Mouse (Mus musculus) kidney, adult 18-20 months (tissue): ENCODE data around the gene Fgr.

Experiments
- DNase-seq: peaks from one replicate; pipeline ENCODE4 v3.0.0; 2021

Gene Fgr

DNA sequence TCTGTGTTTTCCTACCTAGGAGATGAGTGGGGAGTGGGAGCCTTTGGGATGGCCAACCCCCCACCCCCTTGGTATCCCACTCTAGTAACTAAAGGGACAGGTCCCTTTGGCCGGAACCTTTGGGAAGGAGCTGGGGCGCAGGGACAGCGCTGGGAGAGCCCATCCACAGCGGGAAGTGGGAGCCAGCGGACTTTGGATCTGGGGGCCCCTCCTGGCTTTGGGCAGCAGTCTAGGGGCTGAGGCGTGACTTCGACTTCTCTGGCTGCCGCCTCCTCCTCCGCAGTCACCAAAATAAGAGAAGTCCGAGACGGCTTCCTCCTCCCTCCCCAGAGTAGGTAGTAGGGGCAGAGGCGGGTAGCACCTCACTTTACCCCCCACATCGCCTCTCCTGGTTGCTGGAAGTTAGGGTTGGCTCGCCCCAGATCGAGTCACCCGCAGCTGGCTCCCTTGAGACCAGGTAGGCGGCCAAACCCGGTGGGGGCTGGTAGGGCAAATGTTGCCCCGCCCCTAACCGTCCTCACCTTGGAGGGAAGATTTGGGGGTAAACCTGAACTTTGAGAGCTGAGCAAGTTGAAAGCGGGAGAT is at the start of gene Fgr:
TSS of gene Fgr (plus strand) at position 282 of the 585 bp plus-strand sequence.
- peak; percentile 29 for DNase-seq

DNA sequence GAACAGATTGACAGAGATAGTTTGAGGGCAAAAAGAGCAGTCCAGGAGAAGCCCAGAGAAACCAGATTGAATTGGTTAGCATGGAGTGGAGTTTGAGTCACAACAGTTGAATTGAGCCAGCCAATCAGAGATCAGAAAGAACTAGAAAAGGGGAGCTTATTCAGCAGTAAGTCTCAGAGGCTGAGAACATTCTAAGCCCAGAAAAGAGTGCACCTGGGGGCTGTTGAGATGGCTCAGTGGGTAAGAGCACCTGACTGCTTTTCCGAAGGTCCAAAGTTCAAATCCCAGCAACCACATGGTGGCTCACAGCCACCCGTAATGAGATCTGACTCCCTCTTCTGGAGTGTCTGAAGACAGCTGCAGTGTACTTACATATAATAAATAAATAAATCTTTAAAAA is 47.4 kb upstream of the Fgr start:
- peak; percentile 17 for DNase-seq

DNA sequence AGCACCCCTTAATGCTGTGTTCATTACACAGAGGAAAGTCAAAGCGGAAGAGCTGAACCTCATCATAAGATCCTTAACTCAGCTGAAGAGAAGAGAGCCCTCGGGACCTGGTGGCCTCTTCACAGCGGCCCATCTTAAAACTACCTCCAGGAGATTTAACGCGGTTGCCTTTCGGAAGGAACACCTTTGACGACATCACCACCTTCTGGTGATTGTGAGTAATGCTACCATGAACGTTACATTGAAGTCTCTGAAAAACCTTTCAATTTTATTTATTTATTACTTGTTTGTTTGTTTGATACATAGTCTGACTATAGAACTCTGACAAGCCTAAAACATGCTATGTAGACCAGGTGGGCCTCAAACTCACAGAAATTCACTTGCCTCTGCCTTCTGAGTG is 43.1 kb upstream of the Fgr start:
- peak; percentile 60 for DNase-seq

DNA sequence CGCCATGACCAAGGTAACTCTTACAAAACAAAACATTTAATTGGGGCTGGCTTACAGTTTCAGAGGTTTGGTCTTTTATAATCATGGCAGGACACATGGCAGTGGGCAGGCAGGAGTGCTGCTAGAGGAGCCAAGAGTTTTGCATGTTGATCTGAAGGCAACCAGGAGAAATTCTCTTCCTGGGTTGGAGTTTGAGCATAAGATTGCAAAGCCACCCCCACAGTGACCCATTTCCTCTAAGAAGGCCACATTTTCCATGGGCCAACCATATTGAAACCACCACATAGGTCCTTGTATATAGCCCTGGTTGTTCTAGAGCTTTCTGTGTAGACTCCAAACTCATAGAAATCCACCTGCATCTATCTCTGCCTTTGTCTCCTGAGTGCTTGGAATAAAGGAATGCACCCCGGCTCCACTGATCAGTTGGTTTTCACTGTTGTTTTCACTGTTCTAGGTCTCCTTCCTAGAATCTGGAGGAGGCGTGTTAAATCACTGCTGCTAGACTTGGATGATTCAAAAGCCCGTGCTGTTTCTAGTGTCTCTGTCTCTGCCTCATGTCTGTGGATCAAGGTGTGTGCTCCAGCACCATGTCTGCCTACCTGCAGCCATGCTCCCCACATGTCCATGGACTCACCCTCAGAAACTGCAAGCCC is 41.0 kb upstream of the Fgr start:
- DNase-seq, result no peak

DNA sequence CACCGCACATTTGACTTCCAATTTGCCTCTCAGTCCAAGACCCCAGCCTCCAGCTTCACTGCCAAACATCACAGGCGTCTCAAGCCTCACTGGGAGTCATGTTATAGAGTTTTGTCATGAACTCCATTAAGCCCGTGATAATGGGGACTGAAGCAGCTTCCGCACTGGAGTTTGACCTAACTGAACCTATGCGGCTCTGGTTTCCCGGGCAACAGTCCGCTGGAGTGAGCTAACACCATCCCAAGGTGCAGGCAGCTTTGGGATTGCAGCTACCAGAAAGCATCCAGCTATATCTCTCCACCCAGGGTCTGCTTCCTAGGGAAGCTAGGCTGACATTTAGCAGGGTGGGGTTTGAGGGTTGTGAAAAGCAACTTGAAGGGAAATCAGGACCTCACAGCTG is 39.3 kb upstream of the Fgr start:
- no peak for DNase-seq

DNA sequence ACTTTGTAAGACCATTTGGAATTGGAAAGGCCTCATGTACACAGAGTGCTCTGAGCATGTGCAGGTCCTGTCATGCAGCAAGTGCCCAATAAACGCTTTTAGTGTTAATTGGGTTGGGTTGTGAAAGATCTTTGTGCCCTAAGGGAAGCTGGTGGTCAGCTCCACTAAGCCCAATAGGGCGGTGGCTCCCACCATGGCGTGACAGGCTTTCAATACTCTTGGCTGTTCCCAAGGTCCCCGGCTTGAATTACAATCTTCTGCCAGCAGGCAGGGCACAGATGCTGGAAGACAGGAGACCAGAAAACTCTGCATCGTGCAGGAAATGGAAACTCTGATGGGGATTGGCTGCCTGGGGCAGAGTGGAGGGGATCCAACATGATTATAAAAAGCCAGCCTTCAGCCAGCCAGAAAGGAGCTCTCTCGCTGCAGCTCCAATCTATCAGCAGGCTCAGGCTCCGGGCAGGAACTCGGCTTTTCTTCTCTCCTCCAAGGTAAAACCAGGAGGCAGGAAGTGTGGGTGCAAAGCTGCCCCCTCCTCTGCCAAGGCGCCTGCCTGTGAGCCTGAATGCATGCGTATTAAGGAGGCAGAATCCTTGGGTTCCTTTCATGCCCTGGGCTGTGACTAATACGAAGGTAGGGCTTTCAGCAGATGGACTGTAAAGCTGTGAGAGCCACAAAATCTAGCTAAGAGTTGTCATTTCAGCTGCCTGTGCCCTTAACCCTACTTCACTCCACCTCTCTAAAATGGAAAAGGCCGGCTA is 35.5 kb upstream of the Fgr start:
- peak; percentile 38 for DNase-seq

DNA sequence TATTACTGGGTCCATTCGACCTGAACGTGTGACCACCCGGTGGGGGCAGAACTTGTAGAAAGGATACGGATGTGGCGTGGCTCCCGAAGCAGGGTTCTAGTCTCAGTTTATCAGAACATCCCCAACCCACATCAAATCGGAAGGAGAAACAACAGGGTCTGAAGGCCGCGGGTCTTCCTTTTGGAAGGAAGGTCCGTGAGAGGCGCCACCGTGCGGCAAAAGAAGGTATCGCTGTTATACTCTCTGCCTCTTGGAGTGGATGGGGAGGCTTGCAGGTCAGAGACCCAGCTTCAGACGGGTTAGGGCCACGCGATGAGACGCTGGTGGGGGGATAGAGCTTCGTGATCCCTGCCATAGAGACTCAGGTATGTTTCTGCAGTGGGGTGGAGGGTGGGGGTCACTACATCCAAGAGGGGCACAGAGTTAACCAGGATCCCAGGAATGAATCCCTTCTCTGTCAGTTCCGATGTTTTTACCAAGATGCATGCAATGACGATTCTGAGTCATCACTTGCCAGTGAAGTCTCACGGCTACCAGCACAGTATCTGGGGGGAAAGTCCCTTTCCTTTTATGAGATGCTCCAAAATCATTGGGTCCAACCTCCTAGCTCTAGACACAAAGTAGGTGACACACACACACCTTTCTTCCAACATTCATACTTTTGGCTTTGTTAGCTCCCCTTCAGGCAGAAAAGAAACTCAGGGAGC is 34.3 kb upstream of the Fgr start:
- DNase-seq, result peak; percentile 74

DNA sequence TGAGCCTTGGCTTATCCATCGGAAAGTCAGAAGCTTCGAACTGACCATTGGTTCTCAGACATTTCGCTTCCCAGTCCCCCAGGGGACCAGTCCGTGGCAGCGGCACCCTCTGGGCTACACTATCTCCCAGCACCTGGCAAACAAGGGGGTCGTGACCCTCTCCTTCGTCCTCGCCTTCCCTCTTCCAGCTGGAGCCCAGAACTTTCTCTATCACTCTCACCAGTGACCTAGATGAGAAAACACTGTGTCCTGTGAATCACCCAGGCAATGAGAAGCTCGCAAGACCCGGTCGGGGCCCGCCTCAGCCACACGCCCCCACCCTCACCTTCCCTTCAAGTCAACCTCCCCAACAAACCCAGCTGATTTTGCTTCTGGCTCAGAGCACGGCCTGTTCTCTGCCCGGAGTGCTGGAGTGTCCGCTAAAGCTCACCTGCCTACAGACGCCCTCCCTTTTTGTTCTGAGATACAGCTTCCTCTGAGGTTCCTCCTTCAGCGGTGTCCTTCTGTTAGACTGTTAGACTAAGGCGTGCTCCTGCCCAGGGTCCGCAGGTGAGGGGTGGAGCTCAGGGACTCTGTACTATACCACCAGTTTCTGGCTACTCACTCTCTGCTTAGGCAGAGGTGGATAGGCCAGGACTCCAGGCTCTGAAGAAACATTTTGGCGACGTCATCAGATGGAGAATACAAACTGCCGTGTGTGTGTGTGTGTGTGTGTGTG is 32.7 kb upstream of the Fgr start:
- DNase-seq, result no peak

DNA sequence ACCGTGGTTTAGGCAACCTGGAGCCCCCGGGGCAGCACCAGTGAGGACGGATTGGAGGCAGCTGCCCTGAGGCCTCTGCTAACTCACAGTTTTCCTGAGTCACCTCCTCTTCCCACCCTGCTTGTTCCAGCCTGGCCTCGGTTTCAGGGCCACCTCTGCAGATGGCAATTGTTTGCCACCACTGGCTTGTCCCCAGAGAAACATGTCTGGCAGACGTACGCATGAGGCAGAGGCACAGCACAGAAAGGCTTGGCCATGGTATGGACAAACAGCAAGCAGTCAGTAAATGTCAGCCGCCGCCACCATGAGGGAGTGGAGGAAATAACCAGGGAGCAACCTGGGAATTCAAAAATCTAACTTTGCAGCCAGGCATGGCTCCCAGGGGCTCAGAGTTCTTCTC is 30.8 kb upstream of the Fgr start:
- DNase-seq, result no peak

DNA sequence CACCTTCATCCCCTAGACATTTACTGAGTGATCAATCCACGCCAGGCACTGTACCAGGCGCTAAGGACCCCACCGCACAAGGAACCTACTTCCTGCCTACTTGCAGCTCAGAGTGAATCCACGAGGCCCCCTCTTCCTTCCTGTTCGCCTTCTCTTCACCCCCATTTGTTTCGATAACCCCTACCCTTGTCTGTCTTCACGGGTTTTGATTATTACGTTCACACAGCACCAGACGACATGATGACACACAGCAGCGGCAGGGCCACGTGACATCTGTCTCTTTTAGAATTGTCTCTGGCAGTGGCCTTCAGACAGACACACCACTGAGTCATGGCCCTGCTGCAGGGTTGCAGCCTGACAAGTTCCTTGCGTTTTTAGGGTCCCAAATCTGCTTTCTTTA is 29.8 kb upstream of the Fgr start:
- DNase-seq, result no peak

DNA sequence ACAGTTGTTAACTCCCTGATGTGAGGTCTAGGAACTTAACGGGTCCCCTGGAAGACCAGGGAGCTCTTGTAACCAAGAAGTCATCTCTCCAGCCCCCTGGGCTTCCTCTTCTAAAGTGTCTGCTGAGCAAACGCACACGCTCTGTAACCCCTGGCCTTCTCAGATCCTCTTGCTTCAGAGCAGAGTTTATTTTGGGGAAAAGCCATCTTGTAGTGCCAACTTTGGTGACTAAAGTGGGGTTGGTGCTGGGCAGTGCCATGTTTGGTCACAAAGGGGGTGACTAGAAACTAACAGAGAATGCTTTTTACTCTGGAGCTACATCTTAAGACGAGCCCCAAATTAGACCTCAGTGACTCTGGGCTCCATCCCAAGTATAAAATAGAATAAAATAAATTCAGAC is 29.1 kb upstream of the Fgr start:
- no peak for DNase-seq

DNA sequence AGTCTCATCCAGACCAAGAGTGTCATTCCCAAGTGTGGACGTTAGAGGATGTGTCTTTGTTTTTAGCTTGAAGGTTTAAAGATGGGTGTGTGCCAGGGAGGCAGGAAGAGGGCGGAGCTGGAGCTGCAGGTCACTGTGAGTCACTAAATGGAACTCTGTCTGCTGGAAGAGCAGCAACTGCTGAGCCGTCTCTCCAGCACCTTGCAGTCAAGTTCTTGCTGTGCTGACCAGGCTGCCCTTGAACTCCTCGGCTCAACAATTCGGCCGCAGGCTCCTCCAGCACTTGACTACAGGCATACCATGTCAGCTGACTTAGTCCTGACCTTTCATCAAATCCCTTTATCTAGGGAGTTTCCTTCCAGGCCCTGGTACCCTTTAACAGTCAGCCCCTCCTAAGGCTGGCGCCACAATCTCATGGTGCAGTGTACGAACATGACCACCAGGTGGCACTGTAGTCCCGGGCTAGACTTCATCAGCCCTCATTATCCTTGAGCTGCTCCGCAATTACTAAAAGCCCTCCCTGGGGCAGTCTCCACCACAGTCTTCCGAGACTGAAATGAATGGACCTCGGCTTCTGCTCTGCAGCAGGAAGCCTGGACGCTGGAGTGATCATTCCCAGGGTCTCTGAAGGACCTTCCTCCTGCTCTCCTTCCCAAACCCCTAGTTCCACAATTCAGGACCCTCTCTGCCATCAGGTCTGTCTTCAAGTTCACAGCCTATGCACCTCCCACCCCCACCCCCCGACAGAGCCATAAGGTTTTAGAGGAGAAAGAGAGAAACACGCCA is 28.4 kb upstream of the Fgr start:
- peak; percentile 89 for DNase-seq

DNA sequence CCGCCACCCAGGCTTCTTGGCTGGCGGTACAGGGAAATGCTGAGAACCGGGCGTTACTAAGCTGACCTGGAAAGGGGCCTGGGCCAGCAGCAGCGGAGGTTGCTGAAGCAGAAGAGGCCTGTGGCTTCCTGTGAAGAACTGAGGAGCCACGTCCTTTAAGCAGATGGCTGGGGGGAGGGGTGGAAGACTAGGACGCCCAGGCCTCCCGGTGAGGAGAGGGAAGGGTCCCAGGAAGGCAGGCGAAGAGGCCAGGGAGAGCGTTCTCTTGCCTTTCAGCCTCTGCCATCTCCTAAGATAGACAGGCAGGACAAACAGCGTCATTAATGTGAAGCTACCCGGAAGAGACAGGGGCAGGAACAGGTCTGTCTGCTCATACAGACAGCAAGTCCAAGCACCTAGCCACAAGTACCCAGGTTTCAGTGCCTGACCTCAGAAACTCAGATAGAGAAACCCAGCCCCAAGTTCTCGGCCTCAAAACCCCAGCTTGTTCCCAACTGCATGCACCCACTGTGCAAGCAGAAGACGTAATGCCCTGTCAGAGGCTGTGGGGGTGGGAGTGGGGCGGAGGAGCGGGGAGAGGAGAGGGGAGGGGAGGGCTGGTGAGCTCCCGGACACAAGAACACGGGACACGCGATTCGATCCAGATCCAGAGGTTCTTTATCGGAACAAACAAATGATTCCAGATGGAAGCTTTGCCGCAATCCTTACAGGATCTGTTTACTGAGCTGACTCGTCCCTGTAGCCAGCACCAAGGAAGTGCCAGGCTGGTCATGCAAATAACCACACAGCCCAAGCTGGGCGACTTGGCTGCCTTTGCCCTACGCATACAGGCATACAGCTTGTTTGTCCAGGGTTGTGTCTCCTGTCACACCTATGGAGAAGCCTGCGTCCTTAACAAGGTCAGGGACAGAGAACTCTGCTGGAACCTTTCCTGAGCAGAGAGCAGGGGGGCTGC is 27.6 kb upstream of the Fgr start:
- peak; percentile 37 for DNase-seq

DNA sequence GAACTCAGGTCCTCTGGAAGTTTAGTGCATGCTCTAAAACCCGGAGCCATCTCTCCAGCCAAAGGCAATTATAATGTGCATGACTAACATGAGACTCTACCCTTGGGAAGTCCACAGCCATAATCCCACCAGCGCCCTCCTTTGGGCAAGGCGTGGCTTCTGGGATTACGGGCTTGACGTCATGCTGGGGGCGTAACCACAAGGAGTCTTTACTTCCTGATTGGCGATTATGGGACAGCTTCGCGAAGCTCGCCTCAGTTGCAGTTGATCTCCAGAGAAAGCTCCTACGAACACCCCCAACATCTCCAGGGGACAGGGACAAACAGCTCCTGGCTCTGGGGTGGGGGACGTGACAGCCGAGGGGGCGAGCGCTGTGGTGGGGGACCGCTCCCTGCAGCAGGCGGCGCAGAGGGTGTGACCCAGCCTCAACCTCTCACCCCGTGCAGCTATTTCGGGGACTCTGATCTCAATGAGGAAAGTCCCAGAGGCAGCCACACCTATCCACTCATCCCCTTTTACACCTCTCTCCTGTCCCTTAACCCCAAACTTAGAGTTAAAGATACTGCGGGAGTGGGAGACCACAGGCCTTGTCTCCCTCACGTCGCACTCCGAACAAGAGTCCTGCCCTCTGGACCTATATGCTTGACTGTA is 23.9 kb upstream of the Fgr start:
- no peak for DNase-seq

DNA sequence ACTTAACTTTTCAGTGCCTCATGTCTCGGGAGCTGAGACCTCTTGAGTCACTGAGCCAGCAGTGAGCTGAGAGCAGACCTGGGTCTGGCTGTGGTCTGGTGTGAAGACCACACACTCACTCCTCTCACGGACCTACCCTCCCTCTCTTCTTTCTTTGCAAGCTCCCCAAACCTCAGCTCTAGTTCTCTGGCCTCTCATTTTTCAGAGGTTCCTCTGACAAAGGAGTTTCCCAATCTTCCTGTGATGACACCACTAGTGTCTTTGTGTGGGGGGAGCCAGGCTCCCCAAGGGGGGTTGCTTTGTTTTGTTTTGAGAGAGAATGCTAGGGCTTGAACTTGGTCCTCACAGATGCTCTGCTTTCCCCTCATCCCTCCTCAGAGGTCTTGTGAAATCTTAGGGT is 22.9 kb upstream of the Fgr start:
- no peak for DNase-seq

DNA sequence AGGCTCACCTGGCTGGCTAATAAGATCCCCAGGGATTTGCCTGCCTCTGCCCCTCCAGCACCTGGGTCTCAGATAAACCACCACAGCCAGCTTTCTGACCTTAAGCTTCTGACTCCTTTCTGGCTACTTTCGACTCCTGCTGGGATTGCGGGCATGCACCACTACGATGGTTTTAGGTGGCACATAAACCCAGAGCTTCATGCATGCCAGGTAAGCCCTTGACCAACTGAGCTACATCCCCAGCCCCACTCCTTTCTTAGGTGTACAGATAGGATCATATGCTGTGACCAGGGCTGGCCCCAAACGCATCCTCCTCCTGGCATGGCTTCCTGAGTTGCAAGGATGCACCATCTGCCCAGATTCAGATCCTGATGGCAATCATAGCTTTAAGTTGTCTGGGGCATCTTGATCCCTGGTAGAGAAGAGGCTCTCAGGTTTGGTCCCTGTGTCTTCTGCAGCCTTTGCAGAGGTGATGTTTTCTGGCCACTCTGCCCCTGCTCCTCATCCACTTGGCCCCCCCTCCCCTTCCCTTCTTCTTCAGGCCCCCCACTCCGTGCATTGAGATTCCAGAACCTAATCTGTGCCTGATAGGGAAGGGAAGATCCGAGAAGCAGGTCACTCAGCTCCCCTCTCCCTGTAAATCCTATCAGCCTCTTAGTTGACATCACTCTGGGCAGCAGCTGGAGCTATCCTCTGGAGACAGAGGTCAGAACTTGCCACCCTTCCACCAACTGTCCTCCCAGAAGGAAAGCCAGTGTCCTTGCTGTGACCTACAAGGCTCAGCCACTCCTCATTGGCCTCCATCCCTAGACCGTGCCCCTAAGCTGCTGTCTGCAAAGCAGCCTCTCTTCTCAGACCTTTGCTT is 19.1 kb upstream of the Fgr start:
- DNase-seq, result no peak

DNA sequence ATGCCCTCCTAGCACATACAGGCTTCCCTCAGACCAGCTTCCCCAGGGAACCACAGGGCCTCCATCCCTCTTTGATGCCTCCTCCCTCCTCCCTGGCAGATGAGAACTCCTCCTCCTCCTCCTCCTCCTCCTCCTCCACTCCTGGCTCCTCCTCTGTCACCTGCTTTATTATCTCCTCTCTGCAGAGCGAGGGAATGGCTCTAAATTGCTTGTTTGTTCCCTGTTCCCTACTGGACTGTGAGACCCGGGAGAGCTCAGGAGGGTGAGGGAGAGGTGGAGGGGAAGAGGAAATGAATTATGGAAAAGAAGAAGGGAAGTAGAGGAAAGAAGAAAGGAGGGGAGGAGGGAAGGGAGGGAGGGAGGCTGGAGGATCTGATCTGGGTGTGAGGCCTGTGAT is 18.5 kb upstream of the Fgr start:
- no peak for DNase-seq

DNA sequence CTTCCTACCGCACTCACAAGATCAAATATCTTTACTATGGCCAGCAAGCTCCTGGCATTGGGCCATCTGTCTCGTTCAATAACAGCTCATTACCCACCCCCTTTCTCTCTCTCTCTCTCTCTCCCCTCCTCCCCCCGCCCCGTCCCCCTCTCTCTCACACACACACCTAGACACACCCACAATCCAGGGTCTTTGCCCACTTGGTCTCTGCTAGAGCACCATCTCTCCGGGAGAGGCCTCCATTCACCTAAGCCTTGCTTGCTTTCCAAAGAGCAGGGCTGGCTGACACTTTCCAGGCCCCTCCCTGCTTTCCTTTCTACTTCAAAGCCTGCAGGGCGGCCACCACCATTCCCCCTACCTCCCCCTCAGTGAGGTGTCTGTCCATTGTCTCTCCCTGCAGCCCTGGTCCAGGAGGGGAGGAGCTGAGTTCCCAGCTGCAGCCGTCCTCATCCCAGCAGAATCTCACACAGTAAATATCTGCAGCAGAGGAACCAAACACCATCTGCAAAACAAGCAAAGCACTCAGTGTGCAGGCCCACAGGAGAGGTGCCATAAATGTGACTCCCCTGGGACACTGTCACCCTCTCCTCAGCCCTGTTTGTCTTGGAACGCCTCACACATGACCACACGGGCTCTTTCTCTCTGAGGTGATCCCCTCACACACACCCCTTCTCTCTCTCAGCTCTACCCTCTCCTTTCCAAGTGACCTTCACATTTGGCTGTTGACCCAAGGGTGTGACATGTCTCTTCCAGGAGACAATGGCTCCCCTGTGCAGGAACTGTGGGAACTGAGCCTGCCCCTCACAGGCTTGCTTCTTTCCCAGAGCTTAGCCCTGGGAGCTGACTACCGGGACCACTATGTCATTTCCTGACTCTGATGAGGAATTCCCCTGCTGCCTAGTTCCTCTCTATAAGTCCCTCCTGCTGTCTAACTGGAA is 14.9 kb upstream of the Fgr start:
- DNase-seq, result no peak
